In the genomic region with DNA sequence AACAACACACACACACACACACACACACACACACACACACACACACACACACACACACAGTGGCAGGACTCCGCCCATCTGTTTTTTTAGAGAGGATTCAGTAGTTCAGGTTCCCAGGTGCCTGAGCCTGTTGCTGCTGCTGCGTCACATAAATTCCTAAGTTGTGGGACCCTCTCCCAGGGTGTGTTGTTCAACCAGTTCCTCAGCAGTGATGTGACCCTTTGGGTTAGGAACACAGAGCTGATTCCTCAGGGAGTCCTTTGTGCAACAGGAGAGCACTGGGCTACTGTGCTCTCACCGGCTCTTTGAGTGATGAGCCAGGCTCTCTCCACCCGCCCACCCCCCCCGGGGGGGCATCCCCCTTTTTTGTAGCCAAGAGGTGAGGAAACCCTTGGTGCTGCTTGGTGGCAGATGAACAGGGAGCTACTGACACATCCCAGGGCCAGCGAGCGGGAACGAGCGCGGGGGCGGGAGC, we compare ENCODE assay signal across 8 mouse cellular contexts. TPM values are rescaled to one million over a fixed set of nuclear protein-coding genes. Genes with fewer than 3 reads are reported as not detected.
A peak's percentile ranks its signal among the peaks of the same experiment; 100 is the strongest.
DNase-seq lines count a peak whose midpoint lies in the region; ATAC-seq and TF ChIP-seq lines count a peak whose summit lies in the region.

A gene (plus strand): TSS at position 453 of the 475 bp plus-strand sequence.

- no peak for ATAC-seq in limb, embryonic 14.5 days (ENCODE audit: low FRiP score, low read depth)
- ATAC-seq in stomach, embryonic 15.5 days (ENCODE audit: insufficient read depth, low FRiP score, low read depth): peak; percentile 35; the same call in 1 of the 2 replicates

- WGBS in limb, embryonic 14.5 days: 8% methylated on average over 11 of the region's 11 CpGs
- WGBS in stomach, embryonic 15.5 days: 11% methylated on average over 10 of the region's 11 CpGs

- peaks cover 13% of the 10 kb centered on the region for H3K4me1 ChIP-seq in E14TG2a.4 (replicated peaks; ENCODE audit: low read depth, low read length)
- H3K4me1 ChIP-seq in embryonic fibroblast, embryonic 13.5 days (ENCODE audit: control insufficient read depth, insufficient read depth, low read length): no peaks in the 10 kb centered on the region
- H3K4me1 ChIP-seq in limb, embryonic 14.5 days (ENCODE audit: control insufficient read depth, insufficient read depth, low read length): peaks cover 4% of the 10 kb centered on the region
- H3K4me1 ChIP-seq in stomach, embryonic 15.5 days: peaks cover 10% of the 10 kb centered on the region

- intact Hi-C loops in heart, postnatal 36 days (cut with DNase I): no loop called here

- no peak within 1 kb of the TSS for H3K27ac ChIP-seq in embryonic fibroblast, embryonic 13.5 days (ENCODE audit: insufficient read depth, low read length)
- H3K27ac ChIP-seq in limb, embryonic 14.5 days (replicated peaks; ENCODE audit: low read depth, low read length): no peak within 1 kb of the TSS
- H3K27ac ChIP-seq in stomach, embryonic 15.5 days: no peak within 1 kb of the TSS

- peaks cover 36% of the 10 kb centered on the region for H3K27me3 ChIP-seq in E14TG2a.4 (ENCODE audit: insufficient read depth, low read length)
- peaks cover 38% of the 10 kb centered on the region; the same call in 1 of the 2 replicates for H3K27me3 ChIP-seq in limb, embryonic 14.5 days (ENCODE audit: control insufficient read depth, insufficient read depth, low read length)
- H3K27me3 ChIP-seq in stomach, embryonic 15.5 days (replicated peaks): peaks cover 19% of the 10 kb centered on the region

- no peak for TF ChIP-seq POLR2A in embryonic fibroblast, embryonic 13.5 days (IDR thresholded peaks at IDR 0.05; ENCODE audit: low read depth, low read length)
- TF ChIP-seq POLR2A in limb, embryonic 14.5 days (IDR thresholded peaks at IDR 0.05; ENCODE audit: borderline replicate concordance, extremely low read depth, insufficient read depth, insufficient read length): no peak

- no peaks in the 10 kb centered on the region for H3K36me3 ChIP-seq in E14TG2a.4 (ENCODE audit: insufficient read depth, low read length)
- no peaks in the 10 kb centered on the region for H3K36me3 ChIP-seq in limb, embryonic 14.5 days (ENCODE audit: control insufficient read depth, insufficient read depth, low read length)
- H3K36me3 ChIP-seq in stomach, embryonic 15.5 days: no peaks in the 10 kb centered on the region

- peak within 1 kb of the TSS; percentile 52 for H3K9ac ChIP-seq in limb, embryonic 14.5 days (ENCODE audit: low read depth, low read length, severe bottlenecking)
- peak within 1 kb of the TSS; percentile 32; the same call in 1 of the 2 replicates for H3K9ac ChIP-seq in stomach, embryonic 15.5 days

- H3K9me3 ChIP-seq in E14TG2a.4 (ENCODE audit: low read length): no peaks in the 10 kb centered on the region
- H3K9me3 ChIP-seq in limb, embryonic 14.5 days (ENCODE audit: control insufficient read depth, low read length): no peaks in the 10 kb centered on the region
- no peaks in the 10 kb centered on the region for H3K9me3 ChIP-seq in stomach, embryonic 15.5 days

- no peak for TF ChIP-seq CTCF in E14TG2a.4 (conservative IDR thresholded peaks at IDR 0.05; ENCODE audit: low read length)
- no peak for TF ChIP-seq CTCF in embryonic fibroblast, embryonic 13.5 days (IDR thresholded peaks at IDR 0.05; ENCODE audit: borderline replicate concordance, insufficient read depth, low read length)

- peak within 1 kb of the TSS; percentile 93 for H3K4me2 ChIP-seq in limb, embryonic 14.5 days (replicated peaks; ENCODE audit: low read depth, low read length, severe bottlenecking)
- peak within 1 kb of the TSS; percentile 99 for H3K4me2 ChIP-seq in stomach, embryonic 15.5 days

- DNase-seq in adrenal gland, postnatal 4 days (ENCODE audit: low spot score in 2 of 2): no peak
- no peak for DNase-seq in adrenal gland, postnatal 36 days
- no peak for DNase-seq in heart, postnatal 36 days
- DNase-seq in limb, embryonic 14.5 days (ENCODE audit: low spot score): no peak
- no peak for DNase-seq in kidney, adult 11 months

- peak within 1 kb of the TSS; percentile 78 for H3K4me3 ChIP-seq in E14TG2a.4 (replicated peaks; ENCODE audit: low read length)
- peak within 1 kb of the TSS; percentile 12 for H3K4me3 ChIP-seq in embryonic fibroblast, embryonic 13.5 days (ENCODE audit: insufficient read depth, low read length)
- H3K4me3 ChIP-seq in limb, embryonic 14.5 days (replicated peaks; ENCODE audit: low read length): peak within 1 kb of the TSS; percentile 49
- H3K4me3 ChIP-seq in stomach, embryonic 15.5 days (replicated peaks): peak within 1 kb of the TSS; percentile 50

RNA-seq across cellular contexts. Expression of the gene that starts here (rescaled TPM):
- total RNA-seq in adrenal gland, postnatal 4 days (2021): 10 to 100 TPM; 13.9 to 16.4 TPM
- total RNA-seq in adrenal gland, postnatal 36 days (2021): 1 to 10 TPM; 3.4 to 6.4 TPM
- 14.2 and 19.0 TPM in 2 replicates for polyA plus RNA-seq in embryonic fibroblast, embryonic 13.5 days (2011; ENCODE audit: insufficient read length, low read depth, missing spikeins)
- total RNA-seq in heart, postnatal 36 days (2021): 10 to 100 TPM; 19.9 to 30.2 TPM
- polyA plus RNA-seq in limb, embryonic 14.5 days (2012; rRNA removed): 14.4 and 14.6 TPM in 2 replicates
- polyA plus RNA-seq in limb, embryonic 14.5 days (2014; fragmentation: Nextera tagmentation; extraction: Ambion mirVana): 18.3 and 21.1 TPM in 2 replicates
- 12.1 and 12.5 TPM in 2 replicates for polyA plus RNA-seq in stomach, embryonic 15.5 days (2015; fragmentation: Nextera tagmentation; extraction: Ambion mirVana)

Comparison
In these comparisons a context has a peak if more than half of its experiments do, and no peak if none do; other contexts are left out.
1. H3K4me3 ChIP-seq: peak in every context shown above with its lines; median percentile 78 in E14TG2a.4; 50 in stomach, embryonic 15.5 days; 49 in limb, embryonic 14.5 days; 12 in embryonic fibroblast, embryonic 13.5 days.